Mouse (Mus musculus) stomach, embryonic 14.5 days (tissue): ENCODE measurements around the gene Fhit. TPM values are rescaled to one million over a fixed set of nuclear protein-coding genes. Genes with fewer than 3 reads are reported as not detected.
"Not testable (repeated sequence)": the region's sequence is repeated elsewhere in the genome, so short reads cannot be mapped to it uniquely, and the experiment has no call there.

ENCODE experiments used
- ATAC-seq: fragments of 200-750 bp; cut with Nextera tagmentation; 2 replicates; pipeline ENCODE4 v1.8.0; 2017; ENCODE audit warnings: low read depth, moderate TSS enrichment; ENCODE audit not compliant: insufficient number of reproducible peaks, insufficient read depth, low FRiP score
- H3K27ac ChIP-seq: fragments of 300-500 bp; sonication (generic); 2 replicates; pipeline ENCODE4 v1.5.1; 2014; ENCODE audit warnings: mild to moderate bottlenecking, low read length, moderate library complexity, mixed read lengths
- H3K27me3 ChIP-seq: fragments of 300-500 bp; sonication (generic); 2 replicates; pipeline ENCODE4 v1.6.1; 2014; ENCODE audit warnings: low read length, control low read depth, mixed read lengths; ENCODE audit not compliant: control insufficient read depth, insufficient read depth
- H3K36me3 ChIP-seq: fragments of 300-500 bp; sonication (generic); 2 replicates; pipeline ENCODE4 v1.6.1; 2014; ENCODE audit warnings: mild to moderate bottlenecking, control low read depth, low read length, moderate library complexity, mixed read lengths; ENCODE audit not compliant: control insufficient read depth, insufficient read depth
- H3K4me1 ChIP-seq: fragments of 300-500 bp; sonication (generic); 2 replicates; pipeline ENCODE4 v1.6.1; 2014; ENCODE audit warnings: low read length, control low read depth, mixed read lengths; ENCODE audit not compliant: control insufficient read depth, insufficient read depth
- H3K4me2 ChIP-seq: fragments of 300-500 bp; sonication (generic); replicated peaks from 2 replicates; pipeline ENCODE4 v1.6.1; 2014; ENCODE audit warnings: low read depth, low read length, control low read depth
- H3K4me3 ChIP-seq: fragments of 300-500 bp; sonication (generic); 2 replicates; pipeline ENCODE4 v1.5.1; 2014; ENCODE audit warnings: low read depth, low read length, control low read depth
- H3K9ac ChIP-seq: fragments of 300-500 bp; sonication (generic); replicated peaks from 2 replicates; pipeline ENCODE4 v1.6.1; 2014; ENCODE audit warnings: low read depth, mild to moderate bottlenecking, control low read depth, low read length, moderate library complexity, mixed read lengths
- H3K9me3 ChIP-seq: fragments of 300-500 bp; sonication (generic); 2 replicates; pipeline ENCODE4 v1.6.1; 2016; ENCODE audit warnings: low read depth, low read length, control low read depth; ENCODE audit not compliant: control insufficient read depth
- WGBS: fragments of 180-500 bp; shearing (Covaris S2); extraction: QIAGEN DNeasy Blood & Tissue Kit; methylation state at CpG from one replicate; pipeline ENCODE4 v1.1.7; 2014; 5-methylcytosine and 5-hydroxymethylcytosine counted together
- polyA plus RNA-seq: library from polyadenylated mRNA; unstranded; fragments of >200 nt; fragmentation: Nextera tagmentation; extraction: Ambion mirVana; gene quantifications from 2 replicates; pipeline ENCODE4 v1.2.1, GENCODE M21; 2014

The Fhit gene
- polyA plus RNA-seq, 1 experiment from 2014 or later, result 10.3 TPM

DNA sequence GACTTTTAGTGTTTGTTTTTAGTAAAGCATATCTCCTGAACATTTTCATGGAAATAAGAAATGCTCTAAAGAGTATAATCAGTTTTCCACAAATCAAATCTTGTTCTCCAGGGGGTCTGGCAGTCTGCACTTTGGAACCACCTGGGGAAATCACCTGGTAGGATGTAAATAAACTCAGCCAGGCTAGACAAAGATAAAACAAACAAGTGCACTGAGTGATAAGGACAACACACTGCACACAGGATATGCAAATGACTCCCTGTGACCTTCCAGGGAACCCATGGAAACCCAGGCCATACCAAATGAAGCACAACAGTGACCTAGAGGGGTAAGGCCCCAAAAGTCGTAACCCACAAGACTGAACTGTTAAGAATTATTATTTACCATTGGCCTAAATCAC is 364.2 kb downstream of the Fhit start:
- no peaks in the 10 kb centered on the region for H3K4me1 ChIP-seq
- H3K4me2 ChIP-seq, result no peak overlapping the region
- 83% methylated on average over 1 of the region's 1 CpGs for WGBS
- no peak overlapping the region for H3K4me3 ChIP-seq
- ATAC-seq, result no peak
- H3K27ac ChIP-seq, result no peak overlapping the region
- H3K36me3 ChIP-seq, result no peaks in the 10 kb centered on the region
- no peak overlapping the region for H3K9ac ChIP-seq
- H3K9me3 ChIP-seq, result no peaks in the 10 kb centered on the region
- no peaks in the 10 kb centered on the region for H3K27me3 ChIP-seq

GRCm38 (mm10) chr14:10795498-10796075 is 366.2 kb downstream of the Fhit start:
- Histone ChIP-seq H3K4me2 (no peak overlapping the region), H3K4me3 (no peak overlapping the region), H3K9me3 (no peaks in the 10 kb centered on the region), H3K27ac (no peak overlapping the region), H3K36me3 (no peaks in the 10 kb centered on the region), H3K4me1 (no peaks in the 10 kb centered on the region), H3K9ac (no peak overlapping the region), H3K27me3 (no peaks in the 10 kb centered on the region)
- ATAC-seq, result no peak
- 84% methylated on average over 2 of the region's 2 CpGs for WGBS

DNA sequence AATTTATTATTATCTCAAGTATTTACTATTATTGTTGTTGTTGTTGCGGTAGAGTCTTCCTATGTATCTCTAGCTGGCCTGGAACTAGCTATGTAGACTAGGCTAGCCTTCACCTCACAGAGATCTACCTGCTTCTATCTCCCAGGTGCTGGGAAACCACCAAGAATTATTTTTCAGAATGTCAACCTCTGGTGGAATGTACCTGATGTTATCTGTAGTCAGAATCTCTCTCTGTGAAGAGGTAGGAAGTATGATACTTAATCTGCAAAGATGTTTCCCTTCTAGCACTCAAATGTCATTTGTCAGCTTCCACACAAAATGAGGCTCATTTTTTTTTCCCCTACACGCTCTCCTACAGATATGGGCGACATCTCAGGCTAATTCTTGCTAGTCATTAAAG is 377.9 kb downstream of the Fhit start:
- Histone ChIP-seq H3K4me3 (no peak overlapping the region), H3K4me2 (no peak overlapping the region), H3K4me1 (no peaks in the 10 kb centered on the region), H3K9me3 (no peaks in the 10 kb centered on the region), H3K36me3 (no peaks in the 10 kb centered on the region), H3K27me3 (no peaks in the 10 kb centered on the region), H3K9ac (no peak overlapping the region), H3K27ac (no peak overlapping the region)
- 92% methylated on average over 3 of the region's 3 CpGs for WGBS
- ATAC-seq, result no peak

- H3K9ac ChIP-seq, result no peak overlapping the region
- 83% methylated on average over 2 of the region's 2 CpGs for WGBS
- no peak overlapping the region for H3K4me2 ChIP-seq
- no peak overlapping the region for H3K27ac ChIP-seq
- no peaks in the 10 kb centered on the region for H3K27me3 ChIP-seq
- H3K4me3 ChIP-seq, result no peak overlapping the region
- H3K36me3 ChIP-seq, result no peaks in the 10 kb centered on the region
- no peaks in the 10 kb centered on the region for H3K9me3 ChIP-seq
- ATAC-seq, result no peak
- no peaks in the 10 kb centered on the region for H3K4me1 ChIP-seq
These were observed 383.1 kb downstream of the Fhit start for GRCm38 (mm10) chr14:10778721-10779120.

- not testable (repeated sequence) for H3K4me1 ChIP-seq
- 91% methylated on average over 1 of the region's 1 CpGs for WGBS
These were observed 407.0 kb downstream of the Fhit start for GRCm38 (mm10) chr14:10754883-10755282.

DNA sequence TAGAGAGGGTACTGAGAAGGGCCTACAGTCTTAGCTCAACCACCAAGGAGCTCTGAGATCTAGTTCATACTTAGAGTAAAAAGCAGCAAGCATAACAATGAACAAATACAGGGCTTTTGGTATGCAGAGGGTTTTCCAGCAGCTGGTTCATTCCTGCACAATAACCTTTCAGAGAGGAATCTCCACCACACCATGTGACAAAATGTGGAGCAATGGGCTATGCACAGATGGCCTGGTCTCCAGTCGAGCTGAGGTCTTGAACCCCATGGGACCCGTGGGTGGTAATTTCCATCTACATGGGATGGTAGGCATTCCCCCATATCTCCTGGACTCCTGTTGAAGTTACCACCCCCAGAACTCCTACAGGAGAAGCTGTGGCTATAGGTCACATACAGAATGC is 423.8 kb downstream of the Fhit start:
- no peaks in the 10 kb centered on the region for H3K9me3 ChIP-seq
- ATAC-seq, result no peak

More at GRCm38 (mm10) chr14:10754883-10755282, 407.0 kb downstream of the Fhit start:
- not testable (repeated sequence) for H3K27ac ChIP-seq, H3K4me2 ChIP-seq, H3K9me3 ChIP-seq, H3K36me3 ChIP-seq, H3K27me3 ChIP-seq, ATAC-seq, H3K9ac ChIP-seq, H3K4me3 ChIP-seq

GRCm38 (mm10) chr14:10722525-10722924 is 439.3 kb downstream of the Fhit start:
- ATAC-seq, result no peak
- no peaks in the 10 kb centered on the region for H3K27me3 ChIP-seq
- H3K4me2 ChIP-seq, result no peak overlapping the region
- no peak overlapping the region for H3K4me3 ChIP-seq
- no peaks in the 10 kb centered on the region for H3K4me1 ChIP-seq
- no peaks in the 10 kb centered on the region for H3K9me3 ChIP-seq
- no peak overlapping the region for H3K9ac ChIP-seq
- no peaks in the 10 kb centered on the region for H3K36me3 ChIP-seq
- H3K27ac ChIP-seq, result no peak overlapping the region

More for the DNA sequence above, 423.8 kb downstream of the Fhit start:
- no peaks in the 10 kb centered on the region for H3K4me1 ChIP-seq
- 54% methylated on average over 2 of the region's 2 CpGs for WGBS
- H3K36me3 ChIP-seq, result no peaks in the 10 kb centered on the region
- H3K9ac ChIP-seq, result no peak overlapping the region
- no peaks in the 10 kb centered on the region for H3K27me3 ChIP-seq
- H3K4me3 ChIP-seq, result no peak overlapping the region
- H3K27ac ChIP-seq, result no peak overlapping the region
- H3K4me2 ChIP-seq, result no peak overlapping the region

GRCm38 (mm10) chr14:10712916-10713315 is 448.9 kb downstream of the Fhit start:
- Histone ChIP-seq H3K9ac (no peak overlapping the region), H3K4me2 (no peak overlapping the region), H3K4me1 (no peaks in the 10 kb centered on the region), H3K9me3 (no peaks in the 10 kb centered on the region), H3K27ac (no peak overlapping the region), H3K4me3 (no peak overlapping the region), H3K27me3 (no peaks in the 10 kb centered on the region), H3K36me3 (no peaks in the 10 kb centered on the region)
- 55% methylated on average over 3 of the region's 3 CpGs for WGBS
- ATAC-seq, result no peak

DNA sequence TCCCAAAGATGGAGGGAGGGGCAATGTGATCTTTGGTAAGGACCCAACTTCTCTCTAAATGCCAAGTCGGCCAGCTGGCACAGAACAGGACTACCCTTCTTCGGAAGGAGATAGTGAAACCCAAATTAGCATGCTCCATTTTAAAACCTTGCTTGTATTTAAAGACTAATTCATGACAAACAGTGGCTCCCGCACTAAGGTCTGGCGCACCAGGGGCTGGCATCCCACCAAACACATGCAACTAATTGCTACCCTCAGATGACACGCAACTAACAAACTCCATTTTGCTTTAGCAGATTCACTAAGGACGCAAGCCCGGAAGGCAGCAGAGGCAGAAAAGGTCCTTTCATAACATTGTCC is 449.3 kb downstream of the Fhit start:
- H3K9ac ChIP-seq, result no peak overlapping the region
- no peaks in the 10 kb centered on the region for H3K4me1 ChIP-seq
- H3K36me3 ChIP-seq, result no peaks in the 10 kb centered on the region
- no peaks in the 10 kb centered on the region for H3K9me3 ChIP-seq
- no peak overlapping the region for H3K4me2 ChIP-seq
- WGBS, result 95% methylated on average over 7 of the region's 7 CpGs
- H3K27ac ChIP-seq, result no peak overlapping the region
- H3K4me3 ChIP-seq, result no peak overlapping the region
- ATAC-seq, result no peak
- no peaks in the 10 kb centered on the region for H3K27me3 ChIP-seq
